Mouse (Mus musculus) CH12.LX (cell line): Measurements from ENCODE around the gene Stra6l. TPM values are rescaled to one million over a fixed set of nuclear protein-coding genes. Genes with fewer than 3 reads are reported as not detected.

ENCODE experiments used
- DNase-seq: peaks from one replicate; pipeline ENCODE4 v3.0.0-alpha.2; 2013; ENCODE audit errors: extremely low read depth
- H3K27ac ChIP-seq: 2 replicates; pipeline ENCODE4 v1.5.1; 2012; ENCODE audit warnings: low read depth, mild to moderate bottlenecking, control low read depth, moderate library complexity; ENCODE audit not compliant: insufficient read depth
- H3K27me3 ChIP-seq: replicated peaks from 2 replicates; pipeline ENCODE3; 2012; ENCODE audit warnings: inconsistent platforms
- H3K36me3 ChIP-seq, 2 experiments: replicated peaks in 1 of 2; 2 replicates each; pipeline versions ENCODE3 to v1.6.1; 2012; ENCODE audit warnings: inconsistent platforms in 1 of 2, low read length in 1 of 2, mild to moderate bottlenecking in 1 of 2, mixed read lengths in 1 of 2, moderate library complexity in 1 of 2; ENCODE audit not compliant: control insufficient read depth in 1 of 2, insufficient read depth in 1 of 2
- H3K4me1 ChIP-seq, 2 experiments: 2 replicates each; pipeline ENCODE4 v1.6.1; 2012; ENCODE audit warnings: inconsistent platforms in 1 of 2, moderate library complexity in 1 of 2; ENCODE audit not compliant: insufficient read depth in 2 of 2, control insufficient read depth in 1 of 2
- H3K4me2 ChIP-seq: 2 replicates; pipeline ENCODE4 v1.6.1; 2012; ENCODE audit warnings: low read depth, mild to moderate bottlenecking, control low read depth; ENCODE audit not compliant: poor library complexity, insufficient read depth, severe bottlenecking
- H3K4me3 ChIP-seq, 3 experiments: fragments of 150-350 bp in 1 of 3; sonication (generic) in 1 of 3; replicated peaks in 1 of 3; 2 replicates each; pipeline versions ENCODE3 to v1.5.1; 2011 to 2012; ENCODE audit warnings: low read depth in 2 of 3, low read length in 2 of 3, mild to moderate bottlenecking in 2 of 3, moderate library complexity in 2 of 3, control low read depth in 1 of 3, improper control_type of control experiment in 1 of 3, inconsistent platforms in 1 of 3, mixed read lengths in 1 of 3; ENCODE audit not compliant: poor library complexity in 1 of 3
- H3K79me2 ChIP-seq: replicated peaks from 2 replicates; pipeline ENCODE4 v1.6.1; 2012; ENCODE audit warnings: mild to moderate bottlenecking, moderate library complexity; ENCODE audit not compliant: control insufficient read depth, poor library complexity, insufficient read depth, severe bottlenecking; ENCODE audit errors: extremely low read depth
- H3K9ac ChIP-seq: 2 replicates; pipeline ENCODE4 v1.6.1; 2012; ENCODE audit warnings: low read depth, mild to moderate bottlenecking, control low read depth, moderate library complexity; ENCODE audit not compliant: insufficient read depth
- H3K9me3 ChIP-seq: replicated peaks from 2 replicates; pipeline ENCODE3; 2012; ENCODE audit warnings: low read length, inconsistent platforms, mixed read lengths
- CHD2 ChIP-seq: IDR thresholded peaks from 2 replicates; pipeline ENCODE4 v1.6.1; 2011; ENCODE audit warnings: low read length, improper control_type of control experiment
- CTCF ChIP-seq, 2 experiments: IDR thresholded peaks in 1 of 2; conservative IDR thresholded peaks in 1 of 2; 2 replicates each; pipeline ENCODE4 v1.5.1; 2011 to 2012; ENCODE audit warnings: low read depth in 2 of 2, low read length in 2 of 2, improper control_type of control experiment in 1 of 2, inconsistent platforms in 1 of 2, mild to moderate bottlenecking in 1 of 2, moderate library complexity in 1 of 2
- EP300 ChIP-seq: IDR thresholded peaks from 2 replicates; pipeline ENCODE4 v1.6.1; 2011; ENCODE audit warnings: low read length, improper control_type of control experiment
- GABPA ChIP-seq: IDR thresholded peaks from 2 replicates; pipeline ENCODE4 v1.6.1; 2012; ENCODE audit warnings: low read depth, low read length, improper control_type of control experiment, inconsistent platforms; ENCODE audit not compliant: insufficient replicate concordance
- HCFC1 ChIP-seq: IDR thresholded peaks from 2 replicates; pipeline ENCODE4 v1.6.1; 2012; ENCODE audit warnings: low read depth, mild to moderate bottlenecking, inconsistent platforms, low read length, improper control_type of control experiment
- JUN ChIP-seq: IDR thresholded peaks from 2 replicates; pipeline ENCODE4 v1.6.1; 2011; ENCODE audit warnings: low read depth, mild to moderate bottlenecking, low read length, improper control_type of control experiment, moderate library complexity; ENCODE audit not compliant: insufficient read depth
- JUND ChIP-seq: conservative IDR thresholded peaks from 2 replicates; pipeline ENCODE4 v1.6.1; 2011; ENCODE audit warnings: low read depth, low read length, improper control_type of control experiment
- KAT2A ChIP-seq: IDR thresholded peaks from 2 replicates; pipeline ENCODE4 v1.6.1; 2012; ENCODE audit warnings: low read length, improper control_type of control experiment, inconsistent platforms; ENCODE audit not compliant: insufficient replicate concordance
- MAFK ChIP-seq: IDR thresholded peaks from 2 replicates; pipeline ENCODE4 v1.6.1; 2011; ENCODE audit warnings: low read length, improper control_type of control experiment; ENCODE audit not compliant: insufficient replicate concordance
- MAX ChIP-seq: IDR thresholded peaks from 2 replicates; pipeline ENCODE4 v1.6.1; 2011; ENCODE audit warnings: low read length, improper control_type of control experiment
- MAZ ChIP-seq: IDR thresholded peaks from 2 replicates; pipeline ENCODE4 v1.6.1; 2012; ENCODE audit warnings: low read depth, mild to moderate bottlenecking, inconsistent platforms, low read length, improper control_type of control experiment, moderate library complexity
- MXI1 ChIP-seq: IDR thresholded peaks from 2 replicates; pipeline ENCODE4 v1.6.1; 2011; ENCODE audit warnings: mild to moderate bottlenecking, low read depth, low read length, improper control_type of control experiment
- NELFE ChIP-seq: IDR thresholded peaks from 2 replicates; pipeline ENCODE4 v1.6.1; 2011; ENCODE audit warnings: low read depth, low read length, improper control_type of control experiment
- NRF1 ChIP-seq: IDR thresholded peaks from 2 replicates; pipeline ENCODE4 v1.6.1; 2014; ENCODE audit warnings: low read depth, mild to moderate bottlenecking, inconsistent platforms, low read length, improper control_type of control experiment, moderate library complexity
- RAD21 ChIP-seq: IDR thresholded peaks from 2 replicates; pipeline ENCODE4 v1.6.1; 2011; ENCODE audit warnings: low read depth, mild to moderate bottlenecking, low read length, improper control_type of control experiment, moderate library complexity
- RCOR1 ChIP-seq: conservative IDR thresholded peaks from 2 replicates; pipeline ENCODE4 v1.6.1; 2012; ENCODE audit warnings: low read depth, mild to moderate bottlenecking, inconsistent platforms, low read length, improper control_type of control experiment
- SMC3 ChIP-seq: IDR thresholded peaks from 2 replicates; pipeline ENCODE4 v1.6.1; 2011; ENCODE audit warnings: low read depth, low read length, improper control_type of control experiment
- TCF12 ChIP-seq: IDR thresholded peaks from 2 replicates; pipeline ENCODE4 v1.6.1; 2014; ENCODE audit warnings: low read depth, mild to moderate bottlenecking, inconsistent platforms, low read length, improper control_type of control experiment
- ZKSCAN1 ChIP-seq: IDR thresholded peaks from 2 replicates; pipeline ENCODE4 v1.6.1; 2012; ENCODE audit warnings: low read depth, inconsistent platforms, low read length, improper control_type of control experiment, borderline replicate concordance
- ZMIZ1 ChIP-seq: IDR thresholded peaks from 2 replicates; pipeline ENCODE4 v1.6.1; 2012; ENCODE audit warnings: low read depth, mild to moderate bottlenecking, inconsistent platforms, low read length, improper control_type of control experiment
- ZNF384 ChIP-seq: IDR thresholded peaks from 2 replicates; pipeline ENCODE4 v1.6.1; 2012; ENCODE audit warnings: low read depth, low read length, improper control_type of control experiment, inconsistent platforms
- dilution Hi-C: fragments of 300-500 bp; cut with MboI; formaldehyde crosslinking; loops from 2 replicates; pipeline ENCODE4 v1.14.3; 2020; ENCODE audit warnings: low sequenced_read_pairs; ENCODE audit not compliant: extremely low pct_unique_long_range_greater_than_20kb, extremely low pct_ligation_motif_present
- in situ Hi-C: fragments of 300-500 bp; cut with MboI; formaldehyde crosslinking; loops from 3 replicates; pipeline ENCODE4 v1.14.3; 2019; ENCODE audit warnings: low sequenced_read_pairs, low pct_ligation_motif_present, low pct_unique_long_range_greater_than_20kb, mixed read lengths
- polyA plus RNA-seq: library from polyadenylated mRNA; unstranded; fragments of >175 nt; gene quantifications from 2 replicates; pipeline ENCODE4 v1.2.1, GENCODE M21; 2012; ENCODE audit warnings: low read depth; ENCODE audit not compliant: insufficient read length
- total RNA-seq, 2 experiments: library from RNA; depleted of rRNA; stranded (reverse); fragments of 300-350 nt in 1 of 2; fragments of >200 nt in 1 of 2; gene quantifications; 2 replicates each; pipeline ENCODE4 v1.2.3; 2012 to 2014

Stra6l gene
- total and polyA plus RNA-seq, 3 experiments = 0.13 TPM; not detected in 2

DNA sequence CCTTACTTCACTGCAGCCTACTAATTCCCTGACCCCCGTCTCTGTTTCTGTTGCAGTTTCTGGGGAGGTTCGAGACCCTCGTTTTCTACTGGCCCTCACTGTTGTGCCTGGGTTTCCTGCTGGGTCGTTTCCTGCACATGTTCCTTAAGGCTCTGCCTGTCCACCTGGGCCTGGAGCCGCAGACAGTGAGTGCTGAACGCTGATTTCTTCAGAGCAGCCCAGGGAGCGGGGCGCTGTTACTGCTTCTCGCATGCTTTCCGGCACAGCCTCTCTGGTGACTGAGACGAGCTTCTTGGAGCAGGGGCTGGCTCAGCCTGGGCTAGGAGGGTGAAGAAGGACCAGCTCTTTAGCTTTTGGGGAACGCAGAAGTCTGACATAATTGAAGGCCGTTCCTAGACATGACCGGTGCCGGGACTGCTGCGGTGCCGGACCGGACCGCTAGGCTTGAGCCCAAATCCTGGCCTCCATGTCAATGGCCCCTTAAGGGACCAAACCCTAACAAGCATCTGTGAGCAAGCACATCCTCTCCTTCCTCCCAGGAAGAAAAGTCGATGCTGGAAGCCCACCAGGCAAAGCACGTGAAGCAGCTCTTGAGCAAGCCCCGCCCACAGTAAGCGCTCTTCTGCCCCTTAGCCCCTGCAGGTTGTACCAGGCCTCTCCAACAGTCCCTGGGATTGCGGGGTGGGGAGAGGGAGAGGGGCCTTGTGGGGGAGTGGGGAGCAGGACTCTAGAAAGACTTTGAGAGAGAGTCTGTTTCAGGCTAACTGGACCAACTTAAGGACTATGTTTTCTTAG, 20.8 kb downstream of the Stra6l start:
- in situ Hi-C loops = no loop called here
- Histone ChIP-seq H3K4me1 (no peaks in the 10 kb centered on the region), H3K79me2 (no peaks in the 10 kb centered on the region), H3K4me2 (no peak overlapping the region), H3K9ac (no peak overlapping the region), H3K9me3 (peaks cover 3% of the 10 kb centered on the region), H3K27ac (no peak overlapping the region), H3K27me3 (no peaks in the 10 kb centered on the region), H3K36me3 (no peaks in the 10 kb centered on the region), H3K4me3 (no peak overlapping the region)
- DNase-seq = no peak
- dilution Hi-C loops = no loop called here
- TF ChIP-seq ZMIZ1 = no peak
- no peak for TF ChIP-seq GABPA

DNA sequence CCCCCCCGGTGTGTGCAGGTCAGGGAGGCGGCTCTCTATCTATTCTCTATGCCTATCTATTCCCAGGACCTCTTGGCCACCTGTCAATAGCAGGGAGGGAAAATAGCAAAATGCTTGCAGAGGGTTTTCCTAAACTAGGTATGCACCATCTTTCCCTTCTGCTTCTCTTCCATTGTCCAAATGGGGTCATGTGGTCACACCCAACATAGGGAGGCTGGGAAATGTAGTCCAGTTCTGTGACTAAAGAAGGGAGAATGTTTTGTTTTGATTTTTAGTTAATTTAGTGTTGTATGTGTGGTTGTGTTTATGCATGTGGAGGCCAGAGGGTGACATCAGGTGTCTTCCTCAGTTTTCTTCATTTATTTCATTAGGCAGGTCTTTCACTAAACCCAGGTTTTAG, 23.7 kb downstream of the Stra6l start:
- Histone ChIP-seq H3K27ac (no peak overlapping the region), H3K27me3 (no peaks in the 10 kb centered on the region)
- in situ Hi-C loops = no loop called here

DNA sequence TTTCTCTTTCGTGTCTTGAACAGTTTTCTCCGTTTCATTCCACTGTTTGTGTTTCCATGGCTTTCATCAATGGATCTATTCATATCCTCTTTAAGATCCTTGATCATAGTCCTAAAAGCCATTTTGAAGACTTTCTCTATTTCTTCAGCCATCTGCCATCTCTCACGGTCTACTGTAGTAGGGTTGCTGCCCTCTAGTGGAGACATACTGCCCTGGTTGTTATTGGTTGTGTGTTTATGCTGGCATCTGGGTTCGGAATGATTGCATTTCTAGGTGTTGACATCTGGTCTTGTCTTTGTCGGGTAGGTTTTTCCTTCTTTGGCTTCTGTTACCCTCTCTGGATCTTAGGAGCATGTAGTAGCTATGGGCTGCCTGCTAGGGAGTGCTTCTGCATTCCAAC, 30.5 kb downstream of the Stra6l start:
- Histone ChIP-seq H3K9me3 (peaks cover 17% of the 10 kb centered on the region), H3K27ac (no peak overlapping the region), H3K27me3 (no peaks in the 10 kb centered on the region), H3K4me2 (no peak overlapping the region), H3K9ac (no peak overlapping the region), H3K36me3 (no peaks in the 10 kb centered on the region), H3K79me2 (no peaks in the 10 kb centered on the region), H3K4me1 (peaks cover 10 to 34% of the 10 kb centered on the region in 2 experiments), H3K4me3 (no peak overlapping the region)
- in situ Hi-C loops (no loop called here), dilution Hi-C loops (no loop called here)
- peak; percentile 58 for DNase-seq
- no peak for TF ChIP-seq CHD2
- TF ChIP-seq TCF12 = no peak
- TF ChIP-seq ZNF384 = no peak
- TF ChIP-seq MAX = no peak
- peak; percentile 76 to 79 for TF ChIP-seq CTCF (conservative IDR thresholded peaks at IDR 0.05 in 1 of 2, IDR thresholded peaks at IDR 0.05 in 1 of 2; ENCODE audit: low read depth in 2 of 2, low read length in 2 of 2)
- TF ChIP-seq SMC3 = peak; percentile 47
- TF ChIP-seq MXI1 = no peak
- TF ChIP-seq NRF1 = no peak
- no peak for TF ChIP-seq JUN
- no peak for TF ChIP-seq EP300
- TF ChIP-seq JUND = no peak
- TF ChIP-seq ZMIZ1 = no peak
- TF ChIP-seq MAZ = no peak
- TF ChIP-seq MAFK = no peak
- TF ChIP-seq KAT2A = no peak
- TF ChIP-seq ZKSCAN1 = no peak
- no peak for TF ChIP-seq RCOR1
- TF ChIP-seq RAD21 = peak; percentile 44
- no peak for TF ChIP-seq NELFE

More for the DNA sequence above, 23.7 kb downstream of the Stra6l start:
- Histone ChIP-seq H3K36me3 (no peaks in the 10 kb centered on the region), H3K4me2 (no peak overlapping the region), H3K4me1 (peaks cover 0 to under 1% of the 10 kb centered on the region in 2 experiments; a peak in 1 of 4 replicates), H3K9me3 (peaks cover 16% of the 10 kb centered on the region), H3K4me3 (no peak overlapping the region), H3K79me2 (no peaks in the 10 kb centered on the region), H3K9ac (no peak overlapping the region)
- no peak for DNase-seq
- dilution Hi-C loops = no loop called here
- TF ChIP-seq ZNF384 (no peak), HCFC1 (peak; percentile 45)
